Mouse (Mus musculus): ENCODE measurements at regions not wholly inside any gene's neighbourhood (a gene's known extent, or its start where the extent isn't known, plus 50 kb on each side); places are given as distances from the start of the nearest gene placed in this dataset.

- H3K9me3 ChIP-seq (ENCODE audit: control insufficient read depth, low read length): no peaks in the 10 kb centered on the region
- no peak overlapping the region for H3K4me2 ChIP-seq (replicated peaks; ENCODE audit: low read depth, low read length)
- 87% methylated on average over 2 of the region's 2 CpGs for WGBS
- no peaks in the 10 kb centered on the region for H3K36me3 ChIP-seq (ENCODE audit: control insufficient read depth, insufficient read depth, low read length)
- no peak overlapping the region for H3K4me3 ChIP-seq (ENCODE audit: low read depth, low read length)
- DNase-seq (ENCODE audit: low spot score) (no peak), ATAC-seq (ENCODE audit: low FRiP score) (no peak)
- H3K4me1 ChIP-seq (replicated peaks; ENCODE audit: control insufficient read depth, insufficient read depth, low read length): no peaks in the 10 kb centered on the region
- no peak overlapping the region for H3K9ac ChIP-seq (ENCODE audit: low read depth, low read length)
- no peaks in the 10 kb centered on the region for H3K27me3 ChIP-seq (ENCODE audit: control insufficient read depth, insufficient read depth, low read length)
- H3K27ac ChIP-seq (ENCODE audit: low read depth, low read length): no peak overlapping the region
Measured at GRCm38 (mm10) chr9:115468641-115469040, 158.4 kb upstream of the Stt3b start.

GRCm38 (mm10) chr9:115471582-115471981 is 161.4 kb upstream of the Stt3b start:
- WGBS: 90% methylated on average over 6 of the region's 6 CpGs
- Histone ChIP-seq H3K36me3 (ENCODE audit: control insufficient read depth, insufficient read depth, low read length) (no peaks in the 10 kb centered on the region), H3K27ac (ENCODE audit: low read depth, low read length) (no peak overlapping the region), H3K4me1 (replicated peaks; ENCODE audit: control insufficient read depth, insufficient read depth, low read length) (no peaks in the 10 kb centered on the region), H3K9ac (ENCODE audit: low read depth, low read length) (no peak overlapping the region), H3K9me3 (ENCODE audit: control insufficient read depth, low read length) (no peaks in the 10 kb centered on the region), H3K27me3 (ENCODE audit: control insufficient read depth, insufficient read depth, low read length) (no peaks in the 10 kb centered on the region), H3K4me2 (replicated peaks; ENCODE audit: low read depth, low read length) (no peak overlapping the region), H3K4me3 (ENCODE audit: low read depth, low read length) (no peak overlapping the region)
- no peak for ATAC-seq (ENCODE audit: low FRiP score)
- no peak for DNase-seq (ENCODE audit: low spot score)

DNA sequence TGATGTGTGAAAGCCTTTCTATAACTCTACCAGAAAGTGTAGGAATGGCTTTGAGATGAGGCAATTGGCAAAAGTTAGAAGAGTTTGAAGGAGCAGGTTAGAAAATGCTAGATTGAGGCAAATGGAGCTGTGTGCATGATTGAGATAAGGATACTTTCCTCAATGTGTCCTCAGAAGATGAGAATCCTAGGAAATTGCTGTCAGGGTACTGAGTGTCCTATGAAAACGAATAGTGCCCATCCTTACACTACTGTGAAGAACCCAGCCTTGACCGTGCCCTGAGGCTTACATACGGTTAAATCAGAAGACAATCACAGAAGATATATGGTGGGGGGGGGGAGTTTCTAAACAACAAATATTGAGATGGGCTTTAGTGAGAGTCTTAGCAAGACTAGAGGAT is 162.8 kb upstream of the Stt3b start:
- no peaks in the 10 kb centered on the region for H3K27me3 ChIP-seq (ENCODE audit: control insufficient read depth, insufficient read depth, low read length)
- no peaks in the 10 kb centered on the region for H3K36me3 ChIP-seq (ENCODE audit: control insufficient read depth, insufficient read depth, low read length)
- DNase-seq (ENCODE audit: low spot score) (no peak), ATAC-seq (ENCODE audit: low FRiP score) (no peak)
- WGBS: 95% methylated on average over 3 of the region's 3 CpGs
- no peak overlapping the region for H3K27ac ChIP-seq (ENCODE audit: low read depth, low read length)
- no peaks in the 10 kb centered on the region for H3K4me1 ChIP-seq (replicated peaks; ENCODE audit: control insufficient read depth, insufficient read depth, low read length)
- H3K9ac ChIP-seq (ENCODE audit: low read depth, low read length): no peak overlapping the region
- no peak overlapping the region for H3K4me3 ChIP-seq (ENCODE audit: low read depth, low read length)
- no peaks in the 10 kb centered on the region for H3K9me3 ChIP-seq (ENCODE audit: control insufficient read depth, low read length)
- no peak overlapping the region for H3K4me2 ChIP-seq (replicated peaks; ENCODE audit: low read depth, low read length)

DNA sequence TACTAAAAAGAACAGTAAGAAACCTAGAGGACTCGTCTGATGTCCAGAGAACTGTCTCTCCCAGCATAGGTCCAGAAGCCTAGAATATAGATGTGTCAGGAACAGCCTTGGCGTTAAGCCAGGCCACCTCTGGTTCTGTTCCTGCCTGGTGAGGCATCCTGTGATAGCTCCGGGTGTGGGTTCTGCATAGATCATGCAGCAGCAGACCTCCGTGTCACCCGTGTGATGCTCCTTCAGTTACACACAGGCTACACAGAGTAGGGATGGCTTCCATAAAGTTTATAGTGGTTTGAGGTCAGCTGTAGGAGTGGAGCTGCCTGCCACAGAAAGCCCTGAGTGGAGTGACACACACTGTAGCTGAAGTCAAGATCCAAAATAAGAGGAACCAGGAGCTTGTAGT is 163.6 kb upstream of the Stt3b start:
- Histone ChIP-seq H3K27ac (ENCODE audit: low read depth, low read length) (no peak overlapping the region), H3K4me2 (replicated peaks; ENCODE audit: low read depth, low read length) (no peak overlapping the region), H3K9ac (ENCODE audit: low read depth, low read length) (no peak overlapping the region), H3K4me1 (replicated peaks; ENCODE audit: control insufficient read depth, insufficient read depth, low read length) (no peaks in the 10 kb centered on the region), H3K27me3 (ENCODE audit: control insufficient read depth, insufficient read depth, low read length) (no peaks in the 10 kb centered on the region), H3K36me3 (ENCODE audit: control insufficient read depth, insufficient read depth, low read length) (no peaks in the 10 kb centered on the region), H3K9me3 (ENCODE audit: control insufficient read depth, low read length) (no peaks in the 10 kb centered on the region), H3K4me3 (ENCODE audit: low read depth, low read length) (no peak overlapping the region)
- DNase-seq (ENCODE audit: low spot score) (no peak), ATAC-seq (ENCODE audit: low FRiP score) (no peak)
- 87% methylated on average over 5 of the region's 5 CpGs for WGBS

GRCm38 (mm10) chr9:115474342-115474741 is 164.1 kb upstream of the Stt3b start:
- no peak for DNase-seq (ENCODE audit: low spot score)
- WGBS: 90% methylated on average over 8 of the region's 8 CpGs
- Histone ChIP-seq H3K9ac (ENCODE audit: low read depth, low read length) (no peak overlapping the region), H3K4me2 (replicated peaks; ENCODE audit: low read depth, low read length) (no peak overlapping the region), H3K36me3 (ENCODE audit: control insufficient read depth, insufficient read depth, low read length) (no peaks in the 10 kb centered on the region), H3K4me3 (ENCODE audit: low read depth, low read length) (no peak overlapping the region), H3K4me1 (replicated peaks; ENCODE audit: control insufficient read depth, insufficient read depth, low read length) (no peaks in the 10 kb centered on the region), H3K9me3 (ENCODE audit: control insufficient read depth, low read length) (no peaks in the 10 kb centered on the region), H3K27ac (ENCODE audit: low read depth, low read length) (no peak overlapping the region), H3K27me3 (ENCODE audit: control insufficient read depth, insufficient read depth, low read length) (no peaks in the 10 kb centered on the region)
- ATAC-seq (ENCODE audit: low FRiP score): no peak

GRCm38 (mm10) chr9:115476205-115476604 is 166.0 kb upstream of the Stt3b start:
- no peak overlapping the region for H3K9ac ChIP-seq (ENCODE audit: low read depth, low read length)
- H3K36me3 ChIP-seq (ENCODE audit: control insufficient read depth, insufficient read depth, low read length): no peaks in the 10 kb centered on the region
- no peak overlapping the region for H3K4me2 ChIP-seq (replicated peaks; ENCODE audit: low read depth, low read length)
- H3K27ac ChIP-seq (ENCODE audit: low read depth, low read length): no peak overlapping the region
- no peaks in the 10 kb centered on the region for H3K4me1 ChIP-seq (replicated peaks; ENCODE audit: control insufficient read depth, insufficient read depth, low read length)
- DNase-seq (ENCODE audit: low spot score): no peak
- H3K27me3 ChIP-seq (ENCODE audit: control insufficient read depth, insufficient read depth, low read length): no peaks in the 10 kb centered on the region
- no peak for ATAC-seq (ENCODE audit: low FRiP score)
- no peaks in the 10 kb centered on the region for H3K9me3 ChIP-seq (ENCODE audit: control insufficient read depth, low read length)
- no peak overlapping the region for H3K4me3 ChIP-seq (ENCODE audit: low read depth, low read length)
- 71% methylated on average over 17 of the region's 17 CpGs for WGBS

DNA sequence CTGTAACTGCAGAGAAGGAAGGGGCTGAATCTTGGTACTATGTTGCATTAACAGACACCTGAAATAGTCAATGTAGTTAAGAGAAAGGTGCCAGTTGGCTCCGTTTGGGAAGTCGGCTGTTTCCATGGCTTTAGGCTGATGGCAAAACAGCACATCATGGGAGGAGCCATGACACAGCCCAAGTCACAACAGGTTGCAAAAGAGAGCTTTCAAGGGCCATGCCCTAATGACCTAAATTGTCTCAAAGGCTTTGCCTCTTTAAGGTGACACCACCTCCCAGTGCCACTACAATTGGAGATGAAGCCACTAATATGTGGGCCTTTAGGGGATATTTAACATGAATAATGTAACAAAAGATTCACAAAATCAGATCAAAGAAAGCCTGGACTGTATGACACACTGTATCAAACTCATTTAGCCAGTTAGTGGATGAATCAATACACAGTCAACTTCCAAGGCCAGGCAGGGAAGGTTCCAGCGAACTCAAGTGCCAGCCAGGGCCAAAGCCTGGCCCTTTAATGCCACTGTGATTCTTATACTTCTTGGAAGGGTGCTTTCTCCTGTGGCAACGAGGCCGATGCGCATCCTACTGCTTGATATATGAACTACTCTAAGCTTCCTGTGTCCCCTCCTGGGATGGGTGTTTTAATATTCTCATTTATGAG is 167.5 kb upstream of the Stt3b start:
- Histone ChIP-seq H3K4me3 (ENCODE audit: low read depth, low read length) (no peak overlapping the region), H3K9ac (ENCODE audit: low read depth, low read length) (no peak overlapping the region), H3K27ac (ENCODE audit: low read depth, low read length) (no peak overlapping the region), H3K36me3 (ENCODE audit: control insufficient read depth, insufficient read depth, low read length) (no peaks in the 10 kb centered on the region), H3K9me3 (ENCODE audit: control insufficient read depth, low read length) (no peaks in the 10 kb centered on the region), H3K4me1 (replicated peaks; ENCODE audit: control insufficient read depth, insufficient read depth, low read length) (no peaks in the 10 kb centered on the region), H3K4me2 (replicated peaks; ENCODE audit: low read depth, low read length) (no peak overlapping the region), H3K27me3 (ENCODE audit: control insufficient read depth, insufficient read depth, low read length) (no peaks in the 10 kb centered on the region)
- DNase-seq (ENCODE audit: low spot score): no peak
- no peak for ATAC-seq (ENCODE audit: low FRiP score)
- 81% methylated on average over 6 of the region's 6 CpGs for WGBS

DNA sequence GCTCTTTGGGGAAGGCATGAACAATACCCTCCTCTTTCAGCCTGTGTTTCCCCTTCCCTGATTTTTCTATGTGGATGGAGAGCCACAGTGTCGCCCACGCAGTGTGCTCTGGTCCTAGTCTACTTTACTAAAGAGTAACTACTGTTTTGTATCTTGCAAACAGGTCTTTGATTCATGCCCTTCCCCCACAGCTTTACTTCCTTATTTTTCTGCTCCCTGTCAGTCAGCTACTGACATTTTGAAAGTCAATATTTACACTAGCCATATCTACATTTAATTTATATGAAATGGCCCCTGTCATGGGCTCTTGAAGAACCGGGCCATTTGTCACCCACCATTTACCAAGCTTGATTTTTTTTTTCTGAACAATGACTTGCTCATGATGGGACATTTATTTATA is 168.7 kb upstream of the Stt3b start:
- no peaks in the 10 kb centered on the region for H3K4me1 ChIP-seq (replicated peaks; ENCODE audit: control insufficient read depth, insufficient read depth, low read length)
- no peak overlapping the region for H3K27ac ChIP-seq (ENCODE audit: low read depth, low read length)
- no peaks in the 10 kb centered on the region for H3K36me3 ChIP-seq (ENCODE audit: control insufficient read depth, insufficient read depth, low read length)
- DNase-seq (ENCODE audit: low spot score) (no peak), ATAC-seq (ENCODE audit: low FRiP score) (no peak)
- no peaks in the 10 kb centered on the region for H3K9me3 ChIP-seq (ENCODE audit: control insufficient read depth, low read length)
- 52% methylated on average over 3 of the region's 3 CpGs for WGBS
- no peaks in the 10 kb centered on the region for H3K27me3 ChIP-seq (ENCODE audit: control insufficient read depth, insufficient read depth, low read length)
- H3K4me2 ChIP-seq (replicated peaks; ENCODE audit: low read depth, low read length): no peak overlapping the region
- H3K4me3 ChIP-seq (ENCODE audit: low read depth, low read length): no peak overlapping the region
- H3K9ac ChIP-seq (ENCODE audit: low read depth, low read length): no peak overlapping the region

- 67% methylated on average over 5 of the region's 5 CpGs for WGBS
- Histone ChIP-seq H3K4me2 (replicated peaks; ENCODE audit: low read depth, low read length) (no peak overlapping the region), H3K36me3 (ENCODE audit: control insufficient read depth, insufficient read depth, low read length) (no peaks in the 10 kb centered on the region), H3K4me1 (replicated peaks; ENCODE audit: control insufficient read depth, insufficient read depth, low read length) (no peaks in the 10 kb centered on the region), H3K9me3 (ENCODE audit: control insufficient read depth, low read length) (no peaks in the 10 kb centered on the region), H3K27me3 (ENCODE audit: control insufficient read depth, insufficient read depth, low read length) (no peaks in the 10 kb centered on the region), H3K4me3 (ENCODE audit: low read depth, low read length) (no peak overlapping the region), H3K27ac (ENCODE audit: low read depth, low read length) (no peak overlapping the region), H3K9ac (ENCODE audit: low read depth, low read length) (no peak overlapping the region)
- DNase-seq (ENCODE audit: low spot score) (no peak), ATAC-seq (ENCODE audit: low FRiP score) (no peak)
Measured at GRCm38 (mm10) chr9:115481176-115481575, 171.0 kb upstream of the Stt3b start.

Measured in hindbrain, embryonic 11.5 days (tissue).